Mouse (Mus musculus) liver, adult 2 months (tissue): ENCODE data around the gene Fasl.

Experiments used
- CTCF ChIP-seq: fragments of 200-500 bp; IDR thresholded peaks from 2 replicates; pipeline ENCODE4 v1.5.1; 2011; ENCODE audit warnings: low read depth, low read length, control low read depth
- POLR2A ChIP-seq: fragments of 200-500 bp; IDR thresholded peaks from 2 replicates; pipeline ENCODE4 v1.6.1; 2011; ENCODE audit warnings: low read length, control low read depth; ENCODE audit not compliant: insufficient read depth; ENCODE audit errors: extremely low read depth

DNA sequence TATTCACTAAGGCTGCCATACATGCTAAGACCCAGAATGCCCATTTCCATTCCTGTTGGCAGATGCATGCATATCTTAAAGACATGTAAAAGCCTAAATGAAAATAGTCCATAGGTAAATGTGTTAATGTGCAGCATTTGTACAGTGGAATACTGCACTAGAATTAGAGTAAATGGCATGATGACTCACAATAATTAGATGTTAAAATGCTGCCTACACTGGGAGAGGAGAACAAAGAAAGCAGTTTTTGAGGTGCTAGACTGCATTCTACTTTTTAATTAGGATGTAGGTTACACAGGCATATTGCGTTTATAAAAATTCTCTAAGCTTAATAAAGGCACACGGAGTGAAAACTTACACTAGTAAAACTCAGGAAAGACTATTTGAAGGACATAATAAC is 38.4 kb upstream of the Fasl start:
- TF ChIP-seq POLR2A (no peak), CTCF (no peak)
